Mouse (Mus musculus) adrenal gland, adult 8-10 months (tissue): ENCODE data around the gene Poc1b. TPM values are rescaled to one million over a fixed set of nuclear protein-coding genes. Genes with fewer than 3 reads are reported as not detected.

Experiments
- DNase-seq: peaks from one replicate; pipeline ENCODE4 v3.0.0; 2022
- total RNA-seq, 4 experiments: library from RNA; stranded (reverse); gene quantifications; 2 replicates each; pipeline ENCODE4 v1.2.4; 2022

The Poc1b gene
- total RNA-seq: 10 to 100 TPM; 12.4 to 23.8 (median 18.0) TPM

DNA sequence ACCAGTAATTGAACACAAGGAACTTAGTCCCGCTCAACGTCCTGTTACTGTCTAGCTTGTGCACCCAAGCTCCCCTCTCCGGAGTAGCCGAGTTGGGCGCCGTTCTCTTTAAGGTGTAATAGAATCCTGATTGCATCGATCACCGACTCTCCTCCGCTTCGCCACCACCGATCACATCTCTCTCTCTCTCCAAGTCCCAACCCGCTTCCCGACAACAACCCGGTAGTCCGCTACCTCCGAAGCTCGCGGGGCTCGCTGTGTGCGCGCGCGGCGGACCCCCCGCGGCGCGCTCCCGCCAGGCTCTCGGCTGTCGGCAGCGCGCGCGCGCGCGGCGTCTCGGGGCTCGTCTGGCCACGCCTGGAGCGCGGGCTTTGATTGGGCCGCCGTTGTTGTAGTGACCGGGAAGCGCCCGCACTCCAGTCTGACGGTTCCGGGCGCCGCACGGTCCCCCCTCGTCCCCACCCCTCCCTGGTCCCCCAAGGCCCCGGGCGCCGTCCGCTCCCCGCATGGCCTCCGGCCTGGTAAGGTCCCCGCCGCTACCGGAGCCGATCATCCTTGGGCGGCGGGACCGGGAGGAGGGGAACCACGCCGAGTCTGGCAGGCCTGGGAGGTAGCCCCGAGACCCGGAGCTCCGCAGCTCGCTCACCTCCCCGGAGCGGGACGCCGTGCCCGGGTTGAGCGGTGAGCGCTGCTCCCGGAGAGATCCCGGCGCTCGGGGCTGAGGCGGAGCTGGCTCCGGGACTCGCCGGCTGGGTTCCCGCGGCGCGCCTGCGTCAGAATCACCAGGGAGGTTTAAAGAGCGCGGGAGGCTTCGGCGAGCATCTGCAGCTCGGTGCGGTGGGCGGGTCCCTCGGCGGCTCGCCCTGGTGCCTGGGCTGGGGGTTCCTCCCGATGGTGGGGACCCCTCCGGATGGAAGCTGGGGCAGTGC is at the start of gene Poc1b:
TSS of gene Poc1b (plus strand) at position 334 of the 929 bp plus-strand sequence.
- DNase-seq: peak; percentile 69

DNA sequence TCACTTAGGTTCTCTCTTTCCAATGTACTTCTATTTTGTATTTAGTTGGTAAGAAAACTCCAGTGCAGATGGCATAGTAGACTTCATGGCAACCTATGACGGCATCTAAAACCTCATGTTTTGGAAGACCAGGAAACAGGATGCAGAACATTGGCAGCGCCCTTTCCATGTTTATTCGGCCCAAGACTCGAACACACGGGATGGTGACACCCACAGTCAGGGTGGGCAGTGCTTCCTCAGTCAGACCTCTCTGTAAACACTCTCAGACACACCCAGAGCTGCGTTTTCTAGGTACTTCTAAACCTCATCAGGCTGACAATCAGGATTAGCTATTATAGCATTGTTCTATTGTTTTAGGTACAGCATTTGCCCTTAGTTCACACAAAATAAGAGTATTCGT is 46.2 kb upstream of the Poc1b start:
- DNase-seq: no peak

DNA sequence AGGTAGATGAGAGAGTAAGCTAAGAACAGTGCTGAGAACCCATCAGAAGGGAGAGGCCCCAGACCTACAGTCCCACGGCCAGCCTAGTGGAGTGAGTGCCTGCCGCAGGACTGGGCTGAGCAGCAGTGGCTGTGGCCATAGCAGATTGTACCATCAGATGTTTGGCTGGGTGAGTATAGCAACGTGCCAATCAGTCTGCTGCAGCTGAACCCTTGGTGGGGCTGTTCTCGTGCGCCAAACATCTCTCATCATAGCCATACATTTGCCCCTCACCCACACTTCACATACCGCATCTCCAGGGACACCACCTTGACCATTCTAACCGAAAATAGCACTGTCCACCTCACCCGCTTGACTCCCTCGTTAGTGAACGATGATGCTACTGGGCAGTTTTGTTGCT is 45.4 kb upstream of the Poc1b start:
- DNase-seq: no peak

DNA sequence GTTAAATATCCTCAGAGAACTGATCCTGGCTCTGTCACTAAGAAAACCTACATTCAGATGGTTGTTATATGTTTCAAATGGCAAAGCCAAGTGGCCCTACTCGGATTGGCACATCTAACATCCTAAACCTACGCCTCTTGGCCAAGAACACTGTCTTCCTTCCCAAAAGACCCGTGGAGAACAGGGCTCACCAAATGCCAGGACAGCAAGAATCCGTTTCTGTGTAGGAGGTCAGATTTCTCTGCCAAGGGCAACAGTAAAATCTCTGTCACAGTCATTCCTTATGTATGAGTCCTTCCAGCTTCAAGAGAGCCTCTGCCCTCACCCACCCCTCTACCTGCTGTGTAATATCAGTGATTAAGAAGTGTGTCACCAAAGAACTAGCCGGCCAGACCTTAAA is 44.3 kb upstream of the Poc1b start:
- no peak for DNase-seq

DNA sequence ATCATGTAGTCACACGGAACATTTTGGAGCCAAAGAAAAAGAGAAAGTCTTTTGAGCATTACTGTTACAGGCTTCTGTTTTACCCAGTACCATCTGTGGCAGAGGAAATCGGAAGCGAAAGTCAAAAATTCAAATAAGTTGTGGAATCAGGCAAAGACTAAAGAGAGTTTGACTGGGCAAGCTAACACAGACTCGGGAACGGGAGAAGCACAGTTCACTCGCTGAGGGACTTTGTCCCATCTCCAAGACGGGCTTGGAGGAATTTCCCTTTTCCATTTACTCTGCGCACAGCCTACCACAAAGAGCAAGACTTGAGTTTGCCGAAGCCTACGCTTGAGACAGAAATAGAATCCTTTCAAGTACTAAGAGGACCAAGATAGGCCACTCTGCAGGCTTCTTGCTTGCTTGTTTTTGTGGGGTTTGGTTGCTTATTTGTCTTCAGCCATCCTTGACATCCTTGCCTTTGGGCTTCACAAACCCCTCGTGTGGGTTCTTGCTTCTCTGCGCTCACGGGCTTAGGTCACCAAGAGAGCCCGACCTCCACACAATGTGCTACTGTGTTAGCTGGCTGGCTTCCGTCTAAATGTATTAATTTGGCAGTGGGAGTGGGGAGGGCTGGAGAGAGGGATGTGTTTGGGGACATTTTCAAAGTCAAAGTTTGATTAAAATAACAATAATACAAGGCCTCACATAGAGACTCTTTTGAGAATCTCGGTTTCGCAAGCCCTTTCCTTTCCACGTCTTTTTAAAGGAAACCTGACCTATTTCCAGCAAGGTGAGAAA is 30.5 kb upstream of the Poc1b start:
- DNase-seq: no peak

DNA sequence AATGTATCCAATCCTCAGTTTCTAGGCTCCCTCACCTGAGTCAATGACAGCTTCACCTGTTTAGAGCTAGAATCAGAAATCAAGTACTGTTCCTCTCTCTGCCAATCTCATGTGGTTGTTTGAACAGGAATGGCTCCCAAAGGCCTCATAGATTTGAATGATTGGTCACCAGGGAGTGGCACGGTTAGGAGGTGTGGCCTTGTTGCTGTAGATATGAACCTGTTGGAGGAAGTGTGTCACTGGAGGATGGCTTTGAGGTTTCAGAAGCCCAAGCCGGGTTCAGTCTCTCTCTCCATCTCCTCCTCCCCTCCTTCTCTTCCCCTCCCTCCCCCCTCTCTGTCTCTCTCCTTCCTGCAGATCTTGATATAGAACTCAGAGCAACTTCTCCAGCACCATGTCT is 28.2 kb upstream of the Poc1b start:
- DNase-seq: no peak

DNA sequence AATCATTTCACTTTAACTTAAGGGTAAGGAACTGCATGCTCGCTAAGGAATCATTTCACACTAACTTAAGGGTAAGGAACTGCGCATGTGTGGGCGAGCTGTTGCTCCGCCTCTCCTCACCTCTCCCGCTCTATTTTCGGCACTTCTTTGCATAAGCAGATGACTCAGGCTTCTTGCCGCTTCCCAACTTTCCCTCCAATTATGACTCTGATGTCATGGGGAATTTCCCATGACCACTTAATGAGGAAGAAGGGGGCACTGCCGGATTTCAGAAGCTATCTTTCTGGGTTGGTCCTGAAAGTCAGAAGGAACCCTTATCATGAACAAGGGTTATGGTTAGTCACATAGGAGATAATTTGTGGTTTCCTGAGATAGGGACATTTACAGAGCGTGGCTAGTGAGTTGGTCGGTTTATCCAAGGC is 25.3 kb upstream of the Poc1b start:
- DNase-seq: no peak

DNA sequence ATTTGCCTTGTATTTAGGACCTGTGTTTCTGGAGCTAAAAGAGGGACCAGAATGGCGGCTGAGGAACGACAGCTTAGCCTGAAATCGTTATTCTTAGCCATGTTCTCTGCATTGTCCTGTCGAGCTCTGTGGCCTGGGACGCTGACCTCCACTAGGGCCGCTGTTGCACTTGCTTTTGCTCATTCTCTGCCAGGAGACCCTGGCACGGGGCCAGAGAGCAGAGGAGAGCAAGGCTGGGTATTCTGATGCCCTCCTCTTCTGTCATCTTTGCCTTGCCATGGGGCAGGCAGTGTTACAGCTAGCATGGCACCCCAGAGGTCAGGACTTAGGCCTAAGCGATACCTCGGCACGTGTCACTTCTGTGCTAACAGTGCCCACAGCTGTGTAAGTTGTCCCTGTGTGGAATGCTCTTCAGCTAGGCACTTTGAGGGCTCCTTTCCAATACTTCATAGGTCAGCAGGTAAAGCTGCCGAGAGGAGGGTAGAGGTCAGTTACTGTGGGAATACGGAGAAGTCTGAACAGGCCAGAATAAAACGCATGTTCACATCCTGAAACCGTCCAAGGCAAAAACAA is 23.3 kb upstream of the Poc1b start:
- DNase-seq: peak; percentile 47

DNA sequence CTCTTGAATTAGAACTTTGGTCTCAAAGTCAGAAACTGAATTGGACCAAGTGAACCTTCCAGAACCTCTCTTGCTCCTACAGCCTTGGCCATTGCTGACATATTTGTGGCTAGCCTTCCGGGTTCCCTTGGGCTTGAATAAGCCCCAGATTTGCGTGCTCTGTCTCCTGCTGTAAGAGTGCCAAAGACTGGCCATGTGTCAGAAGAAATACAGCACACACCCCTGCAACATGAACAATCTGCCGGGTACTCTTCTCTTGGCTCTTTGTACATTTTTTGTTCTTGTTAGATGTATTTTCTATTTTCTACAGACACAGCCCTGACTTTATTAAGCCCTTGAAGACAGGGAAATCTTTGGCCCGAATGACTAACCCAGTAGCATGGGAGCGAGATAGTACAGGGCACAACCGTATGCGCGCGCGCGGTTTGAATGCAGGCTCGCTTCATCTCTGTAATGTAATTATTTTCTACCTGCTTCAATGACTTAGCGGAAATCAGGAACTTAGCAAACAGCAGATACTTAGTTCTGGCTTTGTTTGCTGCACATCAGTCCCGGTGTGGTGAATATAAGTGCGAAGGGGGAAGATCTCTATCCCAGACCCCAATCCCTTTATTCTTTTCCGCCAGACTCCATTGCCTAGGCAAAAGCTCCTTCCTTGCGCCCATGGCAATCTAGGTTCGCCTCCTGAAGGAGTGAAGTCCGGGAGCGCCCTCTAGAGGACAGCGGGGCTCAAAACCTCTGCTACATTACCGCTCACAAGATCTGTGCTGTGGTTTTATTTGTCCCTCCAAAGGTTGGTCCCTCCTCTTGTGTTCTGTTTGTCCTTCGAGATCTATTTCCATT is 22.2 kb upstream of the Poc1b start:
- DNase-seq: peak; percentile 65

DNA sequence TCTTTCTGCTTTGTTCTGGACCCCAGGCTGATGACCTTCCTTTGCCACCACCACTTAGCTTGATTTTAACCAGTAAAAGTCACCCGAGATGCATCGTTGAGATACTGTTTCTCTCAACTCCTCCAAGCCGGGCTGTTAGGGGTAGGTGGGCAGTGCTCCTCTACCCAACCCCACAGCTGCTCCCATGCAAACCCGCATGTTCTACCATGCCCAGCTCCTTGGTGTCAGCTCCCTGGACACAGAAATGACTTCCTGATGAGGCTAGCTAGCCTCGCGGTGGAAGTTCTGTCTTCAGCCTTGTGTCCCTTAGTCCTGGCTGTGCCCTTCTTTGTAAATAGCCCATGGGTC is 21.6 kb upstream of the Poc1b start:
- no peak for DNase-seq

DNA sequence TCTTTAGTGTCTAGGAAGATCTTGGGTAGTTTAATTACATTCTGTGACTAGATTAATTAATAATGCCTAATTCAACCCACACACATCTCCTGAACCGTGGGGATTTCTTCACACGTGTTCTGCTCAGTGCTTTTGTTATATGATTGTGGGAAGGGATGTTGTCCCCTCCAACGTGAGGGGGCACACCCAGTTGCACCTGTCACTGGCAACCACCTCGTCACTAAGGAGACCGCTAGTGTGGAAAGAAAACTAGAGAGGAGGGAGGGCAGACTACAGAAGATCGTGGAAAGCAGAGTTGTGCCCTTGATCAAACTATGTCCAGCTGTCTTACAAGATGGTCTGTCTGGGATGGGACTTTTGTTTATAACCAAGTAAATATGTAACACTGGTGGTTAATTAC is 20.8 kb upstream of the Poc1b start:
- DNase-seq: no peak

DNA sequence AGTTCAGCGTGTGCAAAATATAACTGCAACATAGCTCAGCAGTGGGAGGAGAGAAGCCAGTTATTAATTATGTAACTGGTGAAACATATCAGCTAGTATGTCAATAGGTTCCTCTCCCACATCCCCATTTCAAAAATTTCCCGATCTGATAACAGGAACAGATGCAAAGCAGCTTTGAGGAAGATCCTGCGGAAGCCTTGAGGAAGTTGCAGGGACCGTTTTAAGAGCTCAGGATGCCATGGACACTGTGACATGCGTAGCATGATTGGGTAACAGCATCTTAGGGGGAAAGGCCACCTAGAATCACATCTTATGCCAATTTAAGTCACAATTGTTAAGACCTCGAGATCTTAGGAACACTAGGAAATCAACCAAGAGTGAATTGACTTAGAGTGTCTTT is 16.9 kb upstream of the Poc1b start:
- DNase-seq: no peak

DNA sequence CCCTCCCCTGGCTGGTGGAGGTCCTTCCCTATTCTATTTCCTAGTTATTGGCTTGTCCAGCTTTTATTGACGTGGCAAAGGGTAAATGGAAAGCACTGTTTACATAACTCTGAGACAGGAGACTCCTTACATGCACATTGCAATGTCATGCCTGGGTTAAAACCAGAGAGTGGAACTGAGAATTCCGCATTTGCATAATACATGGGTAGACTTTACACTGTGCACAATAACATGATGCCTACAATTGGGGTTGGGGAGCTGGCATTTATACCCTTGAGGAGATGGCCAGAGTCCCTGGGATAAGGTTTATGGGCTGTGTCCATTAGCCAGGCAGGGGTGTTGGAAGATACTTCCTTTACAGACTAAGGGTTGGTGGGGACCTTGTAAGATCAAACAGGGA is 13.5 kb upstream of the Poc1b start:
- no peak for DNase-seq

DNA sequence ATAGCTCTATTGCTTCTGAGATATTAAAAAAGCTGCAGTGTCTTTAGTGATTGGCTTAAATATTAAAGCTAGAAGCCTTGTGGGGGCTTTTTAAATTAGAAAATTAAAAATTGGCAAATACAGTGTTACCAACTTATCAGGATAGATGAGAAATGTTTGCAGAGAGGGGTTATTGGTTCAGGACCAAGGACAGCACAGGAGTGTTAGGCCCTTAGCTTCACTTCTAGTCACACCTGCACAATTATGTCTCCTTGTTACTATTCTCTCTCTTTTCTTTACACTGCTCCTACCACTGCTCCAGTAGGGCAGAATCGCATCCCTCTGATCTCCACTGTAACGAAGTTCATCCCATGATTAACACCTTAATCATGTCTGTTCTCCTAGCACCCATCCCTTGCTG is 11.7 kb upstream of the Poc1b start:
- DNase-seq: no peak

DNA sequence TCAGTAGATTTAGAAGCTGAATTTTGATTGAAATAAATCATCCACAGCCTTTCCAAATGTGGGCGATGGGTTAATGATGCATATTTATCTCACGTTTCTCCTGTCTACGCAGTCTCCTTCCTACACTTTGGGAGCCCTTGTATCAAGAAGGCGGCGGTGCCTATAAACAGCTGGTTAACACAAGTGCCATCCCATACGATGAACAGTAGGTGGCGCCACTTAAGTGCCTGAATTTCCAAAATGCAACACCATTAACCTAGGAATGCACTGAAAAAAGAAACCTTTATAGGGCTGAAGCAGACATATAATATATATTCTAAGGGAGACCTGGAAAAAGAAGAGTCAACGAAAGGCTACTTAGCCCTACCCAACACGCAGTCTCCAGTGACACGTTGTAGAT is 9.5 kb upstream of the Poc1b start:
- DNase-seq: no peak

DNA sequence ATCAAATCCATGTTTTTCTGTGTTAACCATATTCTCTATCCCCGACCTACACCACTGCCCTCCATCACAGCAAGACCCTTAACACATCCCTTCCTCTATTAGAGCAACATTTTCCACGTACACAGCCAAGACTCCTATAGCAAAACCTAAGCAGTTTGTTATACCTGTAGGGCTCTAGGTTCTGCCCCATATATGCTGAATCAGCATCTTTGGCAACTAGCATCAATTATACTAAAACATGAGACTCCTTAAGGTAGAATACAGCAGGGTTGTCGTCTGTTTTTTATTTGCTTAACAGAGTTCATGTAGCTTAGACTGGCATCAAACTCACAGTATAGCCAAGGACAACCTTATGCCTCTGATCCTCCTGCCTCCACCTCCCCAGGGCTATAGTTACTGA is 1.3 kb upstream of the Poc1b start:
- DNase-seq: no peak

DNA sequence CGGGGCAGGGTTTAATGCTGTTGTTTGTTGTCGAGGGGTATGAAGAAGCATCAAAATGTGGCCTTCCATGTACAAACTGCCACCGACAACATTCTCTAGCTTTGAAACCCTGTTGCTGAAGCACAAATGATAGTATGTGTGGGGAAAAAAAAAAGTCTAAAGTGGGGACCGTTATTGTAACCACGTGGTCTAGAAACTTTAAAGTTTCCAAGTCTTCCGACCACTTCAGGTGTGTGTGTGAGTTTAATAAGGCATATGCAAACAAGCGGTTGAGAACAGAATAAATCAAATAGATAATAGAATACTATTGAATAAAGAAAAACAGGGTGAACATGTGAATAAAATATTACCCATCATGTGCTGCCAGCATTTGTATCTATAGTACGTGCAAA is 529 bp upstream of the Poc1b start:
- no peak for DNase-seq

DNA sequence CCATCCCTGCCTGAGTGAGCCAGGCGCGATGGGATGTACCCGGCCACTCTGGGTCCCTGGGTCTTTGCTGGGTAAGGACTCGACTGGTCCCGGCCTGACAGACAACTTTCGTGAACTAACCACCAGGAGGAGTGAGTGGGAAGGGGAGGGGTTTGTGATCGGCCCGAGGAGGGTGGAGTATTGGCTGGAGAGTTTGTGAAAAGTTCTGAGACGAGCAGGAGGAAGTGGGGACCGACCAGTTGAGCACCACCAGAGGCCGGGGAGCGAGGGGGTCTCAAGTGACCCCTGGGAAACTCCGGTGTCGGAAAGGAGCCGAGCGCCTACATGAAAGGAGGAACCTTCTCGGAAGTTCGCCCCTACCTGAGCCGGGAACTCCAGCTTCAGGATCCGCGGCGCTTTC is 1.1 kb downstream of the Poc1b start, which contains the start of gene Galnt4:
TSS of gene Galnt4 (plus strand) at position 196 of the 400 bp plus-strand sequence.
- DNase-seq: peak; percentile 81

DNA sequence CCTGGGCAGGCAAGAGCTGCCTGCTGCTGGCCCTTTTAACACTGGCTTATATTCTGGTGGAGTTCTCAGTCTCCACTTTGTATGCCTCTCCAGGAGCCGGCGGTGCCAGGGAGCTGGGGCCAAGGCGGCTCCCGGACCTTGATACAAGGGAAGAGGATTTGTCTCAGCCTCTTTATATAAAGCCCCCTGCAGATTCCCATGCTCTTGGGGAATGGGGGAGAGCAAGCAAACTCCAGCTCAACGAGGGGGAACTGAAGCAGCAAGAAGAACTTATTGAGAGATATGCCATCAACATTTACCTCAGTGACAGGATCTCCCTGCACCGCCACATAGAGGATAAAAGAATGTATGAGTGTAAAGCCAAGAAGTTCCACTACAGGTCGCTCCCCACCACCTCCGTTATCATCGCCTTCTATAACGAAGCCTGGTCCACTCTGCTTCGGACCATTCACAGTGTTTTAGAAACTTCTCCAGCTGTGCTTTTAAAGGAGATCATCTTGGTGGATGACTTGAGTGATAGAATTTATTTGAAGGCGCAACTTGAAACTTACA is 1.7 kb downstream of the Poc1b start:
- no peak for DNase-seq

DNA sequence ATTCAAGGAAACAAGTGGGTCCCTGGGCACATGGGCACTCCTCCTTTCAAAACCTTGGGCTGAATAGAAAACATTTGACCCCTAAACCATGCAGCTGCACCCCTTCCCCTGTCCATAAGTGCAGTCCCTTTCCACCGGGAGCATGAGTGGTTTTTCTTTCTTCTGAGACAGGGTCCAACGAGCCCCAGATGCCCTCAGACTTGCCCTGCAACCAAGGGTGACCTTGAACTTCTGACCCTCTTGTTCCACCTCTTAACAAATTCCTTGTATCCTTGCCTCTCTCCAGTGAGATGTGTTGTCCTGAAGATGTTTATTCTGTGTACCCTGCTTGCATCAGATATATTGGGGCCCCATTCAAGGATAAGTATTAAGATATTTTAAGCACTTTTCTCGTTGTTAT is 6.7 kb downstream of the Poc1b start:
- no peak for DNase-seq

DNA sequence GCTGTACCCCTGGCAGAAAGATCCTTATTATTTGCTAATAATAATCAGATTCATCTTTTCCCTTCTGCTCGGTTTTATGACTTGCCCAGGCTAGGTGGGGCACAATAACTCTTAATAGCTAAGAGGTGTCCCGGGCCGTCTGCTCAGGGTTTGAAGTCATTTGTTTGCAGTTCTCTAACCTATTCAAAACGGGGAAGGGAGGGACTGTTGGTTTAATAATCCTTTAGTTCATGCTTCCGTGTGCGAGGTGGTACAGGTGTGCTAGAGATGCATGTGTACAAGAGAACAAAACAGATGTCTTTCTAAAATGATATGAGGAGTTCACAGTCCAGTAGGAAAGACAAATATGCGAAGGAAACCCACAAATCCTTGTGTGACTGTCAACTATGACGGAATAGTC is 7.5 kb downstream of the Poc1b start:
- no peak for DNase-seq
